Mouse (Mus musculus) adrenal gland, postnatal 14 days (tissue): ENCODE results near the gene Eif2b4. TPM values are rescaled to one million over a fixed set of nuclear protein-coding genes. Genes with fewer than 3 reads are reported as not detected.

Experiments used
- DNase-seq: peaks from one replicate; pipeline ENCODE4 v3.0.0; 2021; ENCODE audit warnings: mixed read lengths
- total RNA-seq: library from RNA; stranded (reverse); gene quantifications from 2 replicates; pipeline ENCODE4 v1.2.3, GENCODE M21; 2021

The Eif2b4 gene
- total RNA-seq, 1 experiment from 2014 or later: 42.7 TPM

- DNase-seq: no peak
Observed at GRCm38 (mm10) chr5:31162462-31162861, 30.8 kb downstream of the Eif2b4 start.

GRCm38 (mm10) chr5:31154152-31154553 is 39.1 kb downstream of the Eif2b4 start, which contains the start of gene Mpv17:
Mpv17 (minus strand) TSS chr5:31154251.
- DNase-seq: peak; percentile 89

- DNase-seq: no peak
Observed at GRCm38 (mm10) chr5:31153516-31154151, 39.6 kb downstream of the Eif2b4 start.

GRCm38 (mm10) chr5:31151746-31152145 is 41.5 kb downstream of the Eif2b4 start:
- peak; percentile 58 for DNase-seq

- peak; percentile 45 for DNase-seq
Observed at GRCm38 (mm10) chr5:31149781-31150180, 43.4 kb downstream of the Eif2b4 start.

- DNase-seq: peak; percentile 65
Observed at GRCm38 (mm10) chr5:31138968-31139425, 54.2 kb downstream of the Eif2b4 start.

- peak; percentile 25 for DNase-seq
Observed at GRCm38 (mm10) chr5:31138241-31138967, 54.8 kb downstream of the Eif2b4 start, which contains the start of gene Ucn. Ucn (minus strand) TSS chr5:31138829.

- DNase-seq: no peak
Observed at GRCm38 (mm10) chr5:31137658-31138057, 55.6 kb downstream of the Eif2b4 start.

Other genes with a start within 250 kb of the Eif2b4 start
- 0.56 and 0.86 TPM in 2 replicates for gene Cgref1, start 247.8 kb downstream of the Eif2b4 start, total RNA-seq
- gene Preb, start 233.1 kb downstream of the Eif2b4 start, total RNA-seq: 117 and 128 TPM in 2 replicates
- gene Tcf23, start 224.8 kb downstream of the Eif2b4 start, total RNA-seq: 1.1 and 1.2 TPM in 2 replicates
- gene Atraid, start 145.1 kb downstream of the Eif2b4 start, total RNA-seq: 116 and 121 TPM in 2 replicates
- gene Slc5a6, start 144.5 kb downstream of the Eif2b4 start, total RNA-seq: 19.7 and 24.0 TPM in 2 replicates
- 31.0 and 37.3 TPM in 2 replicates for gene Cad, start 138.7 kb downstream of the Eif2b4 start, total RNA-seq
- gene Dnajc5g, start 87.1 kb downstream of the Eif2b4 start, total RNA-seq: not detected in 2 replicates
- 0.49 and 0.74 TPM in 2 replicates for gene Slc30a3, start 85.2 kb downstream of the Eif2b4 start, total RNA-seq
- not detected in 2 replicates for gene Trim54, start 76.7 kb downstream of the Eif2b4 start, total RNA-seq
- not detected in 2 replicates for gene Ucn, start 54.6 kb downstream of the Eif2b4 start, total RNA-seq
- gene Mpv17, start 39.2 kb downstream of the Eif2b4 start, total RNA-seq: 41.7 and 46.4 TPM in 2 replicates
- gene Gm29609, start 13.5 kb downstream of the Eif2b4 start, total RNA-seq: 1.7 and 1.9 TPM in 2 replicates
- 54.3 and 58.6 TPM in 2 replicates for gene Gtf3c2, start 13.3 kb downstream of the Eif2b4 start, total RNA-seq
- 85.0 and 95.4 TPM in 2 replicates for gene Snx17, start 203 bp downstream of the Eif2b4 start, total RNA-seq
- gene Zfp513, start 8.9 kb upstream of the Eif2b4 start, total RNA-seq: 25.8 and 27.9 TPM in 2 replicates
- gene Ppm1g, start 27.3 kb upstream of the Eif2b4 start, total RNA-seq: 117 and 121 TPM in 2 replicates
- gene Nrbp1, start 47.4 kb upstream of the Eif2b4 start, total RNA-seq: 79.7 and 87.7 TPM in 2 replicates
- not detected in 2 replicates for gene Gm9970, start 47.8 kb upstream of the Eif2b4 start, total RNA-seq
- 2.7 and 4.8 TPM in 2 replicates for gene Krtcap3, start 58.3 kb upstream of the Eif2b4 start, total RNA-seq
- 36.0 and 41.5 TPM in 2 replicates for gene Ift172, start 97.7 kb upstream of the Eif2b4 start, total RNA-seq
- 10.9 and 12.2 TPM in 2 replicates for gene Fndc4, start 102.7 kb upstream of the Eif2b4 start, total RNA-seq
- gene Gckr, start 104.0 kb upstream of the Eif2b4 start, total RNA-seq: 1.6 and 13.8 TPM in 2 replicates